Mouse (Mus musculus) midbrain, embryonic 16.5 days (tissue): ENCODE results near the gene Ctsw. TPM values are rescaled to one million over a fixed set of nuclear protein-coding genes. Genes with fewer than 3 reads are reported as not detected.

Experiments
- polyA plus RNA-seq: library from polyadenylated mRNA; unstranded; fragments of >200 nt; fragmentation: Nextera tagmentation; extraction: Ambion mirVana; gene quantifications from 2 replicates; pipeline ENCODE4 v1.2.1, GENCODE M21; 2015

Ctsw gene
- polyA plus RNA-seq, 1 experiment from 2014 or later = 5.2 TPM

Other genes starting within 250 kb of the Ctsw start
- gene Pacs1, start 195.4 kb downstream of the Ctsw start, polyA plus RNA-seq = 50.7 and 52.2 TPM in 2 replicates
- 326 and 331 TPM in 2 replicates for gene Sf3b2, start 173.1 kb downstream of the Ctsw start, polyA plus RNA-seq
- 41.6 and 49.4 TPM in 2 replicates for gene Gal3st3, start 170.2 kb downstream of the Ctsw start, polyA plus RNA-seq
- not detected in 2 replicates for gene Catsper1, start 132.8 kb downstream of the Ctsw start, polyA plus RNA-seq
- gene Cst6, start 118.9 kb downstream of the Ctsw start, polyA plus RNA-seq = 7.5 and 11.1 TPM in 2 replicates
- 36.6 and 38.3 TPM in 2 replicates for gene Eif1ad, start 101.8 kb downstream of the Ctsw start, polyA plus RNA-seq
- 302 and 321 TPM in 2 replicates for gene Banf1, start 101.3 kb downstream of the Ctsw start, polyA plus RNA-seq
- 67.7 and 68.5 TPM in 2 replicates for gene Sart1, start 79.8 kb downstream of the Ctsw start, polyA plus RNA-seq
- not detected in 2 replicates for gene Tsga10ip, start 66.0 kb downstream of the Ctsw start, polyA plus RNA-seq
- 288 and 310 TPM in 2 replicates for gene Drap1, start 43.5 kb downstream of the Ctsw start, polyA plus RNA-seq
- 61.8 and 67.9 TPM in 2 replicates for gene AI837181, start 43.4 kb downstream of the Ctsw start, polyA plus RNA-seq
- gene Fosl1, start 21.0 kb downstream of the Ctsw start, polyA plus RNA-seq = not detected in 2 replicates
- gene Ccdc85b, start 10.6 kb downstream of the Ctsw start, polyA plus RNA-seq = 9.5 and 10.2 TPM in 2 replicates
- 159 and 178 TPM in 2 replicates for gene Fibp, start 7.9 kb downstream of the Ctsw start, polyA plus RNA-seq
- gene Efemp2, start 5.4 kb upstream of the Ctsw start, polyA plus RNA-seq = 34.1 and 35.3 TPM in 2 replicates
- gene Mus81, start 19.9 kb upstream of the Ctsw start, polyA plus RNA-seq = 51.1 and 53.6 TPM in 2 replicates
- 3,571 and 3,575 TPM in 2 replicates for gene Cfl1, start 21.9 kb upstream of the Ctsw start, polyA plus RNA-seq
- gene 1700020D05Rik, start 35.3 kb upstream of the Ctsw start, polyA plus RNA-seq = not detected in 2 replicates
- gene Snx32, start 42.0 kb upstream of the Ctsw start, polyA plus RNA-seq = 112 and 116 TPM in 2 replicates
- gene Ovol1, start 92.1 kb upstream of the Ctsw start, polyA plus RNA-seq = 0.11 TPM in 1 of 2 replicates, not detected in the other
- gene Ap5b1, start 99.5 kb upstream of the Ctsw start, polyA plus RNA-seq = 1.9 and 2.3 TPM in 2 replicates
- gene Rnaseh2c, start 133.4 kb upstream of the Ctsw start, polyA plus RNA-seq = 55.5 and 58.4 TPM in 2 replicates
- 82.0 and 83.1 TPM in 2 replicates for gene Kat5, start 141.7 kb upstream of the Ctsw start, polyA plus RNA-seq
- gene Rela, start 169.0 kb upstream of the Ctsw start, polyA plus RNA-seq = 30.6 and 37.7 TPM in 2 replicates
- gene Sipa1, start 195.2 kb upstream of the Ctsw start, polyA plus RNA-seq = 17.5 and 17.7 TPM in 2 replicates
- 9.5 and 12.9 TPM in 2 replicates for gene Map3k11, start 220.2 kb upstream of the Ctsw start, polyA plus RNA-seq
- 23.9 and 25.3 TPM in 2 replicates for gene Pcnx3, start 220.4 kb upstream of the Ctsw start, polyA plus RNA-seq
- 0.15 TPM in 1 of 2 replicates, not detected in the other for gene Kcnk7, start 235.9 kb upstream of the Ctsw start, polyA plus RNA-seq